Mouse (Mus musculus) spleen, postnatal 14 days (tissue): Measurements from ENCODE around the gene Prr3.
"Not testable (repeated sequence)": the region's sequence is repeated elsewhere in the genome, so short reads cannot be mapped to it uniquely, and the experiment has no call there.

Source experiments
- DNase-seq, 2 experiments: peaks; one replicate each; pipeline ENCODE4 v3.0.0; 2021 to 2022; ENCODE audit warnings: low spot score in 2 of 2

Prr3 gene

GRCm38 (mm10) chr17:35939108-35939507, 40.9 kb downstream of the Prr3 start:
- DNase-seq: no peak

- DNase-seq: peak in 1 of 2 experiments; percentile 40
Observed at GRCm38 (mm10) chr17:35937700-35938348, 42.2 kb downstream of the Prr3 start.

GRCm38 (mm10) chr17:35935763-35936162, 44.3 kb downstream of the Prr3 start:
- not testable (repeated sequence) for DNase-seq

- DNase-seq: no peak
Observed at GRCm38 (mm10) chr17:35932608-35933007, 47.4 kb downstream of the Prr3 start.

- DNase-seq: no peak
Observed at GRCm38 (mm10) chr17:35930627-35931026, 49.4 kb downstream of the Prr3 start.

GRCm38 (mm10) chr17:35929534-35929933, 50.5 kb downstream of the Prr3 start:
- no peak for DNase-seq

GRCm38 (mm10) chr17:35927471-35927870, 52.6 kb downstream of the Prr3 start:
- DNase-seq: no peak

GRCm38 (mm10) chr17:35923281-35923680, 56.8 kb downstream of the Prr3 start:
- no peak for DNase-seq

GRCm38 (mm10) chr17:35922566-35922965, 57.5 kb downstream of the Prr3 start:
- DNase-seq: no peak
